Mouse (Mus musculus) spleen, postnatal 36 days (tissue): ENCODE data around the gene Kdm2b.

Experiments used
- DNase-seq, 2 experiments: peaks; one replicate each; pipeline ENCODE4 v3.0.0; 2022; ENCODE audit warnings: low spot score in 2 of 2, mixed read lengths in 1 of 2

The Kdm2b gene

GRCm38 (mm10) chr5:122989551-122990330, at the start of gene Kdm2b:
TSS of gene Kdm2b (minus strand) at chr5:122989823.
- no peak for DNase-seq

GRCm38 (mm10) chr5:123039120-123039752, 49.6 kb upstream of the Kdm2b start:
- DNase-seq = peak; percentile 88

GRCm38 (mm10) chr5:123038115-123038514, 48.5 kb upstream of the Kdm2b start:
- no peak for DNase-seq

- DNase-seq = peak in 1 of 2 experiments; percentile 48
These were observed 45.9 kb upstream of the Kdm2b start for GRCm38 (mm10) chr5:123035564-123035963.

GRCm38 (mm10) chr5:123035089-123035488, 45.5 kb upstream of the Kdm2b start:
- DNase-seq = no peak

- no peak for DNase-seq
These were observed 44.1 kb upstream of the Kdm2b start for GRCm38 (mm10) chr5:123033646-123034160.

GRCm38 (mm10) chr5:123031312-123031711, 41.7 kb upstream of the Kdm2b start:
- DNase-seq = no peak

- DNase-seq = no peak
These were observed 40.1 kb upstream of the Kdm2b start for GRCm38 (mm10) chr5:123029729-123030128.

- DNase-seq = no peak
These were observed 37.8 kb upstream of the Kdm2b start for GRCm38 (mm10) chr5:123027436-123027835.

- DNase-seq = no peak
These were observed 36.8 kb upstream of the Kdm2b start for GRCm38 (mm10) chr5:123026414-123026813.

- peak; percentile 68 to 76 for DNase-seq
These were observed 35.4 kb upstream of the Kdm2b start for GRCm38 (mm10) chr5:123024965-123025573.

GRCm38 (mm10) chr5:123024312-123024711, 34.7 kb upstream of the Kdm2b start:
- no peak for DNase-seq

GRCm38 (mm10) chr5:123023049-123023448, 33.4 kb upstream of the Kdm2b start:
- no peak for DNase-seq

GRCm38 (mm10) chr5:123021438-123021837, 31.8 kb upstream of the Kdm2b start:
- DNase-seq = no peak

- no peak for DNase-seq
These were observed 30.8 kb upstream of the Kdm2b start for GRCm38 (mm10) chr5:123020426-123020825.

GRCm38 (mm10) chr5:123019336-123020016, 29.9 kb upstream of the Kdm2b start:
- DNase-seq = no peak

GRCm38 (mm10) chr5:123017504-123017903, 27.9 kb upstream of the Kdm2b start:
- no peak for DNase-seq

- DNase-seq = peak; percentile 40 to 47
These were observed 26.3 kb upstream of the Kdm2b start for GRCm38 (mm10) chr5:123015915-123016314.

- DNase-seq = peak; percentile 97 to 98
These were observed 25.4 kb upstream of the Kdm2b start, which contains the start of gene Orai1 for GRCm38 (mm10) chr5:123014753-123015701. TSS of gene Orai1 (plus strand) at chr5:123015074.

GRCm38 (mm10) chr5:123013599-123014315, 24.1 kb upstream of the Kdm2b start:
- DNase-seq = peak; percentile 64 to 68
